Mouse (Mus musculus): ENCODE measurements around the gene Mmp24. TPM values are rescaled to one million over a fixed set of nuclear protein-coding genes. Genes with fewer than 3 reads are reported as not detected.

Gene Mmp24
- polyA plus RNA-seq, 1 experiment from 2014 or later = 11.3 TPM

DNA sequence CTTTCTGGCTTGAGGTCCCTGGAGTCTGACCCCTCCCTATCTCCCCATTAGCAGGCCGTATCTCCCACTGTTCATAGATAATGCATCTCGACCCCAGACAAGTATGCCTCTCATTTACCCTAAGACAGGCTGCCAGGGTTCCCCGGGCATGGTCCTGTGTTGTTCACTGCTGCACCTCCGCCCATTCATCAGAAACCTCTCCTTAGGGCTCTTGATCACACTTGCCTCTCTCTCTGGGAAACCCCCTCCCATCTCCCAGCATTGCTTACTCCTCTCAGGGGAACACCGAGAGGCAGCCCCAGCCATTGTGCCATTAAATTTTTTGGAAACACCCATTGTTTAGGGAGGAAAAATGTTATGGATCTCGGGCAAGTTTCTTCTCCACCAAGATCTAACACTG, 2.9 kb downstream of the Mmp24 start:
- H3K36me3 ChIP-seq = no peaks in the 10 kb centered on the region
- no peaks in the 10 kb centered on the region for H3K9me3 ChIP-seq
- H3K4me1 ChIP-seq (replicated peaks) = peaks cover 48% of the 10 kb centered on the region
- H3K4me2 ChIP-seq = peak overlapping the region; percentile 63
- WGBS = 50% methylated on average over 6 of the region's 6 CpGs
- H3K27me3 ChIP-seq = peaks cover 18% of the 10 kb centered on the region
- peak overlapping the region; percentile 52 for H3K27ac ChIP-seq
- H3K9ac ChIP-seq = 0 out of 2 replicates have a peak overlapping the region, but pooled peaks have one; percentile 30
- no peak overlapping the region for H3K4me3 ChIP-seq
- no peak for ATAC-seq (ENCODE audit: low FRiP score)

DNA sequence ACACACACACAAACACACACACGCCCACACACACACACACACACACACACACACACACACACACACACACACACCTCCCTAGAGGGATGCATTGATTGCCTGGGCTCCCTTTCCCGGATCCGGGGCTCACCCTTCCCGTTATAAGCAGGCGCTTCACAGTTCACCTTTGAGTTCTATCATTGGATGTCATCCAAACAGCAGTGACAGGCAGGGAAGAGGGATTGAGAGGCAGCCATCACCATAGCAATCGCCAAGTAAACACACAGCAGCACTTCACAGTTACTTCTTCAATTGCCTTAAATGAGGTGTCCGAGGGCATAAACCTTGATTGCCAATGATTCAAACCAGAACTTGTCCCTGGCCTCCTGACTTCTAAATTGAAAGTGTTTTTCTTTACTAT, 3.9 kb downstream of the Mmp24 start:
- H3K4me1 ChIP-seq (replicated peaks) = peaks cover 48% of the 10 kb centered on the region
- WGBS = 42% methylated on average over 7 of the region's 7 CpGs
- H3K9ac ChIP-seq = no peak overlapping the region
- no peaks in the 10 kb centered on the region for H3K36me3 ChIP-seq
- H3K27ac ChIP-seq = no peak overlapping the region
- H3K4me3 ChIP-seq = no peak overlapping the region
- peaks cover 9% of the 10 kb centered on the region; the same call in 1 of the 2 replicates for H3K27me3 ChIP-seq
- no peak for ATAC-seq (ENCODE audit: low FRiP score)
- no peaks in the 10 kb centered on the region for H3K9me3 ChIP-seq
- H3K4me2 ChIP-seq = no peak overlapping the region

DNA sequence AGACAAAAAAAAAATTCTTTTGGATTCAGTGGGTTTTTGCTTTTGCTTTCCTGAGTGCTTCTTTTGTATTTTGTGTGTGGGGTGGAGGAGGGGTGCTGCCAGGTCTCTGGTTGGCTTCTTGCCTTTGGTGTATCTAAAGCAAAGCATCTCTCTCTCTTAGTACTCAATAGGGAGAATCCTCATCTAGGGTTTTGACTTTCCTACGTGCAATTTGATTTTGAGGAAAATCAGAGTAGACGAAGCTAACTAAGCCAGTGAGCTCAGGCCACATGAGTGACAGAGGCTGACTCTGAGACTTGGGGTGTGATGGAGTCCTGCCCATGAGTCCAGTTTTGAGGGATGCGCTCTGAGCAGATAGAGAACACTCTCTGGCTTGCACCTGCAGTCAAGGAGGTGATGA, 4.4 kb downstream of the Mmp24 start:
- 86% methylated on average over 3 of the region's 3 CpGs for WGBS
- H3K27me3 ChIP-seq = peaks cover 5% of the 10 kb centered on the region; the same call in 1 of the 2 replicates
- H3K4me1 ChIP-seq (replicated peaks) = peaks cover 46% of the 10 kb centered on the region
- no peaks in the 10 kb centered on the region for H3K36me3 ChIP-seq
- no peak overlapping the region for H3K27ac ChIP-seq
- no peak for ATAC-seq (ENCODE audit: low FRiP score)
- H3K9me3 ChIP-seq = no peaks in the 10 kb centered on the region
- H3K9ac ChIP-seq = peak overlapping the region; percentile 29; the same call in 1 of the 2 replicates
- H3K4me3 ChIP-seq = no peak overlapping the region
- H3K4me2 ChIP-seq = no peak overlapping the region

DNA sequence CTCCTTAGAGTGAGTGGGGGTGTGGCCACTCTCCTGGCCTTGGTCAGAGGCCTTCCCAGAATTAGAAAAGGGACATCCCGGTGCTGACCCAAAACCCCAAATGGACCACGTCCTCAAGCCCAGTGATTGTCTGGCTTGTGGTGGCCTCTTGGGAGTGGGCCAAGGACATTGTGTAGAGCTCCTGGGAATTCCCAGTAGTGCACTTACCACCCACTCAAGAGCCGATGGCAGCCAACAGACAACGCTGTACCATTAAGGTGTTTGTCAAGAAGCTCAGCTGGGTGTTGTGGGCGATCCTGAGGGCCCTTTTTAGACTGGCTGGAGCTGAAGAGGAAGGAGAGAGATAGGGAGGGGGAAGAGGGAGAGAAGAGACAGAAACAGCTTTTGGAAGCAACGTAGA, 9.4 kb downstream of the Mmp24 start:
- H3K9ac ChIP-seq = no peak overlapping the region

DNA sequence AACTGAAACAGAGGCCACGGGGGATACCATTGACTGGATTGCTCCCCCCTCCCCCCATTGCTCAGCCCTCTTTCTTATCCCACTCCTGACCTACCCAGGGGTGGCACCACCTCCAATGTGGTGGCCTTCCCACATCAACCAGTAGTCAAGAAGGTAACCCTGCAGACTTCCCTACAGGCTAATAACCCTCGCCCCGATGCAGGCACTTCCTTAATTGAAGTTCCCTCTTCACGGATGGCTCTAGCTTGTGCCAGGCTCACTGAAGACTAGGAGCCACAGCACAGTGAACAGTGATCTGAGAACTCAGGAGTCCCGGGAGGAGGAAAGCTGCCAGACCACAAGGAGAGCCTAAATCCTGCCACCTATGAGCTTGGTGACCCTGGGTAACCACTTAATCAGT, 11.8 kb downstream of the Mmp24 start:
- H3K27me3 ChIP-seq = no peaks in the 10 kb centered on the region
- 80% methylated on average over 5 of the region's 5 CpGs for WGBS
- H3K4me3 ChIP-seq = no peak overlapping the region
- H3K9ac ChIP-seq = no peak overlapping the region
- 0 out of 2 replicates have a peak, but pooled peaks cover 6% of the 10 kb centered on the region for H3K4me1 ChIP-seq (replicated peaks)
- H3K36me3 ChIP-seq = no peaks in the 10 kb centered on the region
- H3K27ac ChIP-seq = no peak overlapping the region
- H3K9me3 ChIP-seq = no peaks in the 10 kb centered on the region
- H3K4me2 ChIP-seq = no peak overlapping the region
- ATAC-seq (ENCODE audit: low FRiP score) = no peak

More for the DNA sequence above, 9.4 kb downstream of the Mmp24 start:
- WGBS = 78% methylated on average over 6 of the region's 6 CpGs
- H3K4me2 ChIP-seq = no peak overlapping the region
- ATAC-seq (ENCODE audit: low FRiP score) = no peak
- H3K36me3 ChIP-seq = no peaks in the 10 kb centered on the region
- H3K9me3 ChIP-seq = no peaks in the 10 kb centered on the region
- H3K27me3 ChIP-seq = no peaks in the 10 kb centered on the region
- peaks cover 9% of the 10 kb centered on the region; the same call in 1 of the 2 replicates for H3K4me1 ChIP-seq (replicated peaks)
- no peak overlapping the region for H3K27ac ChIP-seq
- no peak overlapping the region for H3K4me3 ChIP-seq

DNA sequence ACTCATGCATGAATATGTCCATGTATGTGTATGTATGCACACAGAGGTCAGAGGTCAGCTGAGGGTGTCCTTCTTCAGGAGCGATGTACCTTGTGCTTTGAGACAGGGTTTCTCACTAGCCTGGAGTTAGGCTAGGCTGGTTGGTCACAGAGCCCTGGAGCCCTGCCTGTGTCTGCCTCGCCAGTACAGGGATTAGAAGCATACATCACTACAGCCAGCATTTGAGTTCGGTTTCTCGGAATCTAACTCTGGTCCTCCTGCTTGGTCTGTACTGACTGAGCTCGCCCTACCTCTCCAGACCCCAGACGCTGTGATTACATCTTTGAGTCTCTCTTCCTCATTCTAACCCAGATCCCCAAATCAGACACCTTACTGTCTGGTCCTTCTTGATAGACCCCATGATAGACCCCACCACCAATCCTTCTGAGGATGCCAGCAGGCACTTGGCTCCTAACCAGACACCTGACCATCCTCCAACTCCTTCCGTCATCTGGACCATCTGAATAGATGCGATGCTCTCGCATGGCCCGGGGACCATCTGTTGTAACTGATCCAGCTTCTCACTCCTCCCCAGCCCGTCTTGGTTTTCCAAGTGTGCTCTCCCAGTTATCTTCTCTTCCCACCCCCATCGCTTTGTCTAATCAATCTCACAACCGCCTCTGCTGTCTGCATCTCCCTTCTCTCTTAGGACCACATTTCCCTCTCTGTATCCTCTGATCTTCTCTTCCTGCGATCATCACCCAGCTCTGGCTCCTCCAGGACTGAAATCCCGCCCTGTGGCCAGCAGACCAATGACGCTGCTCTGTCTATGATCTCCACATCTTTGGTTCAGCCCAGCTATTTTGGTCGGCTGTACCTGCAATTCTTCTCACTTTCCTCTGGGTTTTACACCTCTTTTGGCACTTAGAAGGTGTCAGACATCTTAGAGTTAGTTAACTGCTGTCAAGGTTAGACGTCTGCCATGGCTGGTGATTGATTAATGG, 13.1 kb downstream of the Mmp24 start:
- Histone ChIP-seq H3K27me3 (no peaks in the 10 kb centered on the region), H3K9ac (no peak overlapping the region), H3K4me3 (no peak overlapping the region), H3K36me3 (0 out of 2 replicates have a peak, but pooled peaks cover 3% of the 10 kb centered on the region), H3K4me2 (no peak overlapping the region), H3K27ac (no peak overlapping the region), H3K4me1 (replicated peaks) (0 out of 2 replicates have a peak, but pooled peaks cover 10% of the 10 kb centered on the region), H3K9me3 (no peaks in the 10 kb centered on the region)
- ATAC-seq (ENCODE audit: low FRiP score) = no peak
- 77% methylated on average over 18 of the region's 18 CpGs for WGBS

DNA sequence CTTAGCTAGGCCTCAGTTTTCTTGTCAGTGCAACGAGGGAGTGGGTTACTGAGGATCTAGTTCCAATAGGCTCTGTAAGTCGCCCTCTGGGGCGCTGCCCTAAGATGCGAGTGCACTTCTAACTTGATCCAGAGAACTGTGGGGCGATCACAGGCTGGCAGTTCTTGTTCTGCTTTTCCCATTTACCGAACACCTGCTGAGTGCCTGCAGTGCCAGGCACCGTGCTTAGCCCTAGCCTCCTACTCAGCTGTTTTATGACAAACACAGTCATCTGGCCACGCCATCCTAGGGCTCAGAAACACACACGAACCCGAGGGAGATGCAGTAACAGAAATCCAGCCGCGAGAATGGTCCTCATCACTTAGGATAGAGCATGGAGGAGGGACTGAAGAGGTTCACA, 17.8 kb downstream of the Mmp24 start:
- Histone ChIP-seq H3K4me3 (no peak overlapping the region), H3K4me2 (no peak overlapping the region), H3K9me3 (no peaks in the 10 kb centered on the region), H3K27ac (no peak overlapping the region), H3K36me3 (peaks cover 39% of the 10 kb centered on the region), H3K9ac (no peak overlapping the region), H3K4me1 (replicated peaks) (0 out of 2 replicates have a peak, but pooled peaks cover 10% of the 10 kb centered on the region), H3K27me3 (no peaks in the 10 kb centered on the region)
- no peak for ATAC-seq (ENCODE audit: low FRiP score)
- 29% methylated on average over 12 of the region's 12 CpGs for WGBS

DNA sequence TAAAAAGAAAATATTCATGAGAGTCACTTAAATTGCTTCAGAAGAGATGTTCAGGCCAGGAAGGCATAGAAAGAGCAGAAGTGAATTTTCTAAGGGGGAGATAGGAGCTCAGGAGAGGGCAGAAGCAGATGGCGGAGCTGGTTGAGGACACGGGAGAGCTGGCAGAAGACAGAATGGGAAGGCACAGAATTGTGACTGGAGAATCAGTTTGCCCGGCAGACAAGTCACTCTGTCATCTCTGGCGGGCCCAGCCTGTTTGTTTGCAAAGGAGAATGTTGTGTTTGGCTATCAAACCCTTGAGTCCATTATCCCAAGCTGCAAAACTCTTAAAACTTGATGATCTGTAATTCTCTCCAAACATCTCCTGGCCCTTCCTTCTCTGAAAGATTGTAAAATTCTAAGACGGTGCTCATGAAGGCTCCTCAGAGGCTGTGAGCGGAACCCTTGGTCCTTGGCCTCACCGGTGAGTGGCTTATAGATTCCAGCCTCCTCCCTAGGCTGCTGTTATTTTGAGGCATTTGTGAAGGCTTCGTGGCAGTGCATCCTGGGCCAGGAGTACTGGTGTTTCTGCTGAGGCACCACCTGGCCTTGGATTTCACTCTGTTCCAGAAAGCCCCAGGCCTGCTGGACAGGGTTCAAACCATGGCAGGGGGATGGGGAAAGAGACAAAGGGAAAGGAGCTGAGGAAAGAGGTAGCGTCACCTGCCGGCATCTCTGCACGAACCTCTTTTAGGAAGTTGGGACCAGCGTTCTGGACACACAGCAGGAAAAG, 19.7 kb downstream of the Mmp24 start:
- Histone ChIP-seq H3K9me3 (no peaks in the 10 kb centered on the region), H3K4me1 (replicated peaks) (0 out of 2 replicates have a peak, but pooled peaks cover 4% of the 10 kb centered on the region), H3K4me3 (no peak overlapping the region), H3K27ac (no peak overlapping the region), H3K9ac (no peak overlapping the region), H3K27me3 (no peaks in the 10 kb centered on the region), H3K36me3 (peaks cover 57% of the 10 kb centered on the region), H3K4me2 (no peak overlapping the region)
- ATAC-seq (ENCODE audit: low FRiP score) = no peak
- 86% methylated on average over 12 of the region's 12 CpGs for WGBS

DNA sequence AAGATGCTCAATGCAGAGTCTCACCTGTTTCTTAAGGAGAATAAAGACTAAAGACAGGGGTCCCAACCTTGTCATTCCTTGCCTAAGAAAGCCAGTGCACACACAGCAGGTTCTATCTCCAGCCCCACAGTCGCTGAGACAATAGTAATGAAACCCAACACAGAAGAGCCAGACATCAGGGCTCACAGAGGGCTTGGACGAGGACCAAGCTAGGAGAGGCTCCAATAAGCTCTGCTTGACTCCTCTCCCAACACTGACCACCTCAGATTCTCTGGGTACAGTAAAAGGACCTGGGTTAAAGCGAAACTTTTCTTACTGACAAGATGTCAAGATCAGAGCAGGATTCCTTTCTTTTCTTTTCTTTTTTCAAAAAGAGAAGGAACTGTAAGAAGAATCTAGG, 23.5 kb downstream of the Mmp24 start:
- Histone ChIP-seq H3K27ac (no peak overlapping the region), H3K4me3 (no peak overlapping the region), H3K27me3 (no peaks in the 10 kb centered on the region), H3K9me3 (no peaks in the 10 kb centered on the region), H3K4me2 (no peak overlapping the region), H3K36me3 (peaks cover 89% of the 10 kb centered on the region), H3K9ac (no peak overlapping the region), H3K4me1 (replicated peaks) (no peaks in the 10 kb centered on the region)
- no peak for ATAC-seq (ENCODE audit: low FRiP score)
- 68% methylated on average over 3 of the region's 3 CpGs for WGBS

DNA sequence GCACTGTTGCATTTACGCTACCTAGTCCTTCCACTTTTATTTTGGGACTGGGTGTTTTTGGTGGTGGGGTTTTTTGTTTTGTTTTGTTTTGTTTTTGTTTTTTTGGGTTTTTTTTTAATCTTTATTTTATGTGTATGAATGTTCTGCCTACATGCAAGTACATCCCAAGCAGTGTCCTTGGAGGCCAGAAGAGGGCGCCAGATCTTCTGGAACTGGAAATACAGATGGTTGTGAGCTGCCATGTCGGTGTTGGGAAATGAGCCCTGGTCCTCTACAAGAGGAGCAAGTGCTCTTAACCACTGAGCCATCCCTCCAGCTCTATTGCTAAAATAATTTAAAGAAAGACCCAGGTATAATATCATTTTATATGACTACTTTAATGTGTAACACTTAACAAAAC, 27.6 kb downstream of the Mmp24 start:
- H3K27me3 ChIP-seq = no peaks in the 10 kb centered on the region
- no peak overlapping the region for H3K9ac ChIP-seq
- peaks cover 81% of the 10 kb centered on the region for H3K36me3 ChIP-seq
- WGBS = 58% methylated on average over 3 of the region's 3 CpGs
- H3K4me1 ChIP-seq (replicated peaks) = peaks cover 4% of the 10 kb centered on the region; the same call in 1 of the 2 replicates
- H3K4me2 ChIP-seq = no peak overlapping the region
- no peak overlapping the region for H3K4me3 ChIP-seq
- ATAC-seq (ENCODE audit: low FRiP score) = no peak
- no peaks in the 10 kb centered on the region for H3K9me3 ChIP-seq
- no peak overlapping the region for H3K27ac ChIP-seq

DNA sequence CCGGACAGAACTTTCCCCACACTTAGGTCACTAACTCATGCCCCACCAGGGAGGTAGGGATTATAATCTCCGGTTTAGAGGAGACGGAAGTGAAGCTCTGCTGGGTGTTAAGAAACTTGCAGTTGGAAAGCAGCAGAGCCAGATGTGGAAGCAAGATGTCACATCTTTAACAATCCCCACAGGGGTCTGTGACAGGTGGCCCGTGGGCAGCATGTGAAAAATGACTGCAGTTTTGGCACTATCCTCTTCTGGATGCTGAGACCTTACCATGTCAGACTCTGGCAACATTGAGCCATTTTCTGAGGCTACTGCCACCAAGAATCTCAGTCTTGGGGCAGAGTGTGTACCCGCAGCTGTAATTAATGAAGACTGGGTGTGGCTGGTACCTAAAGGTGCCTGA, 28.9 kb downstream of the Mmp24 start:
- H3K36me3 ChIP-seq = peaks cover 74% of the 10 kb centered on the region
- no peak overlapping the region for H3K9ac ChIP-seq
- H3K9me3 ChIP-seq = no peaks in the 10 kb centered on the region
- H3K4me2 ChIP-seq = no peak overlapping the region
- H3K4me1 ChIP-seq (replicated peaks) = peaks cover 4% of the 10 kb centered on the region; the same call in 1 of the 2 replicates
- H3K27ac ChIP-seq = no peak overlapping the region
- ATAC-seq (ENCODE audit: low FRiP score) = no peak
- no peak overlapping the region for H3K4me3 ChIP-seq
- WGBS = 72% methylated on average over 5 of the region's 5 CpGs
- H3K27me3 ChIP-seq = no peaks in the 10 kb centered on the region

DNA sequence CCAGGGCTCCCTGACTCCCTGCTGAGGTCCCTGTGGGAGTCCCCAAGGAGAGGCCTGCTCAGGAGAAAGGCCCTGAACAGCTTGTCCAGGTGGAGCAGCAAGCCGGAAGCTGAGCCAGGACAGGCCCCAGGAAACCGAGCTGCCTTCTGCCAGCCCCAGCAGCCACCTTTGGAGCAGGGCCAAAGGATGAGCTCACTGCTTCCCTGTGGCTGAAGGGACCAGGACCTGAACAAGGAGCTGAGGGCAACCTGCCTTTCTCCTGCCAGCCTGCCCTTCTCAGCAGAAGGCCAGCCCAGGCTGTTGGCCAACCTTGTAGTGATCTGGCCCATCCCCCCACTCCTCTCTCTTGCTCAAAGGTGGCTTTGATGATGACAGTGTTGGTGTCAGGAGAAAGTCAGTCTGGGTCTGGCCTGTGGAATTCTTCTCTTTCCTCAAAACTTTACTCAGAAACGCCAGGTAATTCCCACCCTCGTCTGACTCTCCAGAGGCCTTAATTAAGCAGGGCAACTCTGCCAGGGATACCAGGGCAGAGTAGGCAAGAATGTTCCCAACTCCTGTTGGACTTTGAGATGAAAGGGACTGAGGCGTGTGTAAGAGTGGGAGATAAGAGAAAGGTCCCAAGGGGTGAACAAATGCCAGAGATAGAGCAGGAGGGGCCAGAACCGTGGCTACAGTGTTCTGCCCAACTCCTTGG, 30.2 kb downstream of the Mmp24 start:
- WGBS = 69% methylated on average over 6 of the region's 6 CpGs
- no peaks in the 10 kb centered on the region for H3K27me3 ChIP-seq
- H3K27ac ChIP-seq = no peak overlapping the region
- H3K4me1 ChIP-seq (replicated peaks) = peaks cover 4% of the 10 kb centered on the region; the same call in 1 of the 2 replicates
- no peak overlapping the region for H3K9ac ChIP-seq
- peaks cover 72% of the 10 kb centered on the region for H3K36me3 ChIP-seq
- no peak for ATAC-seq (ENCODE audit: low FRiP score)
- no peak overlapping the region for H3K4me2 ChIP-seq
- no peak overlapping the region for H3K4me3 ChIP-seq
- no peaks in the 10 kb centered on the region for H3K9me3 ChIP-seq
